Mouse (Mus musculus): ENCODE results near the gene Trip6.

DNA sequence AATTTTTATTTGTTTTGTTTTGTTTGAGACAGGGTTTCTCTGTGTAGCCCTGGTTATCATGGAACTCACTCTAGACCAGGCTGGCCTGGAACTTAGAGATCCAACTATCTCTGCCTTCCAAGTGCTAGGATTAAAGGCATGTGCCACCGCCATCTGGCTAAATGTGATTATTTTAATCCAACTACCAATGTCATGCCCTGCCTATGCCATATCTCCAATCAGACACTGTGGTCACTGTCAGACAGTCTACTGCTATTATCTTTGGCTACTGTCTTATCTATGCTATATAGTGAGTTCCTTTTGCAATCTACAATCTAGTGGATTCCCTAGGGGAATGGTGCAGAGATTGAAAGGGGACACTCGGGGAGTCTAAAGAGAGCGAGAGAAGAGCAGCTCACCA is 6.8 kb upstream of the Trip6 start:
- TF ChIP-seq CTCF (IDR thresholded peaks at IDR 0.05; ENCODE audit: low read depth, low read length) = no peak
- no peak for TF ChIP-seq POLR2A (IDR thresholded peaks at IDR 0.05; ENCODE audit: insufficient read depth, low read length)
